Mouse (Mus musculus): ENCODE data around the gene Nrbf2. TPM values are rescaled to one million over a fixed set of nuclear protein-coding genes. Genes with fewer than 3 reads are reported as not detected.

Gene Nrbf2
- 38.2 and 42.4 TPM in 2 replicates for polyA plus RNA-seq (2016; fragmentation: Nextera tagmentation; extraction: Ambion mirVana)

- WGBS: 3% methylated on average over 51 of the region's 52 CpGs
- ATAC-seq (ENCODE audit: low FRiP score, low read depth): peak; percentile 88
- Histone ChIP-seq H3K27ac (0 out of 2 replicates have a peak within 1 kb of the TSS, but pooled peaks have one; percentile 32), H3K4me1 (peaks cover 16% of the 10 kb centered on the region), H3K27me3 (replicated peaks) (no peaks in the 10 kb centered on the region), H3K9me3 (no peaks in the 10 kb centered on the region), H3K36me3 (no peaks in the 10 kb centered on the region), H3K4me2 (replicated peaks) (peak within 1 kb of the TSS; percentile 91), H3K4me3 (peak within 1 kb of the TSS; percentile 91), H3K9ac (peak within 1 kb of the TSS; percentile 87)
Measured at GRCm38 (mm10) chr10:67285176-67285814, at the start of gene Nrbf2. Gene Nrbf2, minus strand, starts transcription at chr10:67285305.

- 91% methylated on average over 2 of the region's 2 CpGs for WGBS
- Histone ChIP-seq H3K36me3 (no peaks in the 10 kb centered on the region), H3K9ac (no peak overlapping the region), H3K4me1 (no peaks in the 10 kb centered on the region), H3K9me3 (no peaks in the 10 kb centered on the region), H3K27me3 (replicated peaks) (no peaks in the 10 kb centered on the region), H3K4me3 (no peak overlapping the region), H3K27ac (no peak overlapping the region), H3K4me2 (replicated peaks) (no peak overlapping the region)
- no peak for ATAC-seq (ENCODE audit: low FRiP score, low read depth)
Measured at GRCm38 (mm10) chr10:67330580-67330979, 45.5 kb upstream of the Nrbf2 start.

GRCm38 (mm10) chr10:67329661-67330060 lies 44.6 kb upstream of the Nrbf2 start:
- no peaks in the 10 kb centered on the region for H3K9me3 ChIP-seq
- H3K27me3 ChIP-seq (replicated peaks): no peaks in the 10 kb centered on the region
- no peak overlapping the region for H3K4me2 ChIP-seq (replicated peaks)
- H3K9ac ChIP-seq: no peak overlapping the region
- no peak overlapping the region for H3K4me3 ChIP-seq
- ATAC-seq (ENCODE audit: low FRiP score, low read depth): no peak
- WGBS: 35% methylated on average over 11 of the region's 11 CpGs
- H3K27ac ChIP-seq: no peak overlapping the region
- no peaks in the 10 kb centered on the region for H3K4me1 ChIP-seq
- no peaks in the 10 kb centered on the region for H3K36me3 ChIP-seq

GRCm38 (mm10) chr10:67328208-67328607 lies 43.1 kb upstream of the Nrbf2 start:
- no peak overlapping the region for H3K4me2 ChIP-seq (replicated peaks)
- no peak overlapping the region for H3K4me3 ChIP-seq
- H3K4me1 ChIP-seq: no peaks in the 10 kb centered on the region
- H3K27me3 ChIP-seq (replicated peaks): no peaks in the 10 kb centered on the region
- H3K27ac ChIP-seq: no peak overlapping the region
- H3K9me3 ChIP-seq: no peaks in the 10 kb centered on the region
- H3K9ac ChIP-seq: no peak overlapping the region
- ATAC-seq (ENCODE audit: low FRiP score, low read depth): no peak
- 77% methylated on average over 5 of the region's 5 CpGs for WGBS
- H3K36me3 ChIP-seq: no peaks in the 10 kb centered on the region

- Histone ChIP-seq H3K9ac (no peak overlapping the region), H3K36me3 (no peaks in the 10 kb centered on the region), H3K4me2 (replicated peaks) (no peak overlapping the region), H3K4me3 (no peak overlapping the region), H3K9me3 (no peaks in the 10 kb centered on the region), H3K27ac (no peak overlapping the region), H3K27me3 (replicated peaks) (peaks cover 21% of the 10 kb centered on the region; the same call in 1 of the 2 replicates), H3K4me1 (no peaks in the 10 kb centered on the region)
- 83% methylated on average over 1 of the region's 1 CpGs for WGBS
- ATAC-seq (ENCODE audit: low FRiP score, low read depth): no peak
Measured at GRCm38 (mm10) chr10:67324036-67324435, 38.9 kb upstream of the Nrbf2 start.

- Histone ChIP-seq H3K27ac (no peak overlapping the region), H3K4me1 (peaks cover 7% of the 10 kb centered on the region), H3K4me2 (replicated peaks) (no peak overlapping the region), H3K9me3 (no peaks in the 10 kb centered on the region), H3K4me3 (no peak overlapping the region), H3K36me3 (no peaks in the 10 kb centered on the region), H3K27me3 (replicated peaks) (peaks cover 31% of the 10 kb centered on the region; the same call in 1 of the 2 replicates), H3K9ac (no peak overlapping the region)
- WGBS: 87% methylated on average over 2 of the region's 2 CpGs
- ATAC-seq (ENCODE audit: low FRiP score, low read depth): no peak
Measured at GRCm38 (mm10) chr10:67321396-67321795, 36.3 kb upstream of the Nrbf2 start.

GRCm38 (mm10) chr10:67320207-67320859 lies 35.2 kb upstream of the Nrbf2 start:
- no peak for ATAC-seq (ENCODE audit: low FRiP score, low read depth)
- Histone ChIP-seq H3K9me3 (no peaks in the 10 kb centered on the region), H3K4me1 (peaks cover 7% of the 10 kb centered on the region), H3K27me3 (replicated peaks) (peaks cover 31% of the 10 kb centered on the region; the same call in 1 of the 2 replicates), H3K36me3 (no peaks in the 10 kb centered on the region), H3K9ac (no peak overlapping the region), H3K4me2 (replicated peaks) (peak overlapping the region; percentile 37), H3K4me3 (no peak overlapping the region), H3K27ac (no peak overlapping the region)
- 11% methylated on average over 17 of the region's 17 CpGs for WGBS

- H3K27ac ChIP-seq: no peak overlapping the region
- ATAC-seq (ENCODE audit: low FRiP score, low read depth): no peak
- H3K9ac ChIP-seq: no peak overlapping the region
- H3K4me2 ChIP-seq (replicated peaks): no peak overlapping the region
- no peak overlapping the region for H3K4me3 ChIP-seq
- no peaks in the 10 kb centered on the region for H3K9me3 ChIP-seq
- H3K36me3 ChIP-seq: no peaks in the 10 kb centered on the region
- 70% methylated on average over 13 of the region's 13 CpGs for WGBS
- H3K27me3 ChIP-seq (replicated peaks): peaks cover 31% of the 10 kb centered on the region; the same call in 1 of the 2 replicates
- peaks cover 7% of the 10 kb centered on the region for H3K4me1 ChIP-seq
Measured at GRCm38 (mm10) chr10:67319016-67319725, 34.1 kb upstream of the Nrbf2 start.

GRCm38 (mm10) chr10:67317931-67318460 lies 32.9 kb upstream of the Nrbf2 start:
- H3K4me3 ChIP-seq: peak overlapping the region; percentile 22
- no peaks in the 10 kb centered on the region for H3K9me3 ChIP-seq
- H3K4me1 ChIP-seq: peaks cover 7% of the 10 kb centered on the region
- no peak overlapping the region for H3K27ac ChIP-seq
- WGBS: 2% methylated on average over 20 of the region's 20 CpGs
- ATAC-seq (ENCODE audit: low FRiP score, low read depth): 0 out of 2 replicates have a peak, but pooled peaks have one; percentile 22
- peak overlapping the region; percentile 56 for H3K4me2 ChIP-seq (replicated peaks)
- H3K36me3 ChIP-seq: no peaks in the 10 kb centered on the region
- H3K27me3 ChIP-seq (replicated peaks): peaks cover 30% of the 10 kb centered on the region; the same call in 1 of the 2 replicates
- H3K9ac ChIP-seq: peak overlapping the region; percentile 35; the same call in 1 of the 2 replicates

GRCm38 (mm10) chr10:67314811-67315435 lies 29.8 kb upstream of the Nrbf2 start:
- 17% methylated on average over 12 of the region's 12 CpGs for WGBS
- Histone ChIP-seq H3K9me3 (no peaks in the 10 kb centered on the region), H3K27ac (no peak overlapping the region), H3K4me1 (peaks cover 7% of the 10 kb centered on the region), H3K27me3 (replicated peaks) (peaks cover 18% of the 10 kb centered on the region; the same call in 1 of the 2 replicates), H3K4me2 (replicated peaks) (no peak overlapping the region), H3K4me3 (no peak overlapping the region), H3K9ac (no peak overlapping the region), H3K36me3 (no peaks in the 10 kb centered on the region)
- no peak for ATAC-seq (ENCODE audit: low FRiP score, low read depth)

GRCm38 (mm10) chr10:67312456-67312855 lies 27.4 kb upstream of the Nrbf2 start:
- no peaks in the 10 kb centered on the region for H3K9me3 ChIP-seq
- no peak overlapping the region for H3K9ac ChIP-seq
- ATAC-seq (ENCODE audit: low FRiP score, low read depth): no peak
- H3K4me2 ChIP-seq (replicated peaks): no peak overlapping the region
- 71% methylated on average over 6 of the region's 6 CpGs for WGBS
- no peaks in the 10 kb centered on the region for H3K27me3 ChIP-seq (replicated peaks)
- H3K4me3 ChIP-seq: no peak overlapping the region
- no peaks in the 10 kb centered on the region for H3K36me3 ChIP-seq
- H3K4me1 ChIP-seq: no peaks in the 10 kb centered on the region
- H3K27ac ChIP-seq: no peak overlapping the region
